Mouse (Mus musculus) embryo, embryonic 11.5 days (tissue): Measurements from ENCODE around the gene Krt18.

ENCODE experiments used
- DNase-seq: peaks from one replicate; pipeline ENCODE4 v3.0.0-alpha.2; 2012; ENCODE audit warnings: low read depth, low spot score

The Krt18 gene

DNA sequence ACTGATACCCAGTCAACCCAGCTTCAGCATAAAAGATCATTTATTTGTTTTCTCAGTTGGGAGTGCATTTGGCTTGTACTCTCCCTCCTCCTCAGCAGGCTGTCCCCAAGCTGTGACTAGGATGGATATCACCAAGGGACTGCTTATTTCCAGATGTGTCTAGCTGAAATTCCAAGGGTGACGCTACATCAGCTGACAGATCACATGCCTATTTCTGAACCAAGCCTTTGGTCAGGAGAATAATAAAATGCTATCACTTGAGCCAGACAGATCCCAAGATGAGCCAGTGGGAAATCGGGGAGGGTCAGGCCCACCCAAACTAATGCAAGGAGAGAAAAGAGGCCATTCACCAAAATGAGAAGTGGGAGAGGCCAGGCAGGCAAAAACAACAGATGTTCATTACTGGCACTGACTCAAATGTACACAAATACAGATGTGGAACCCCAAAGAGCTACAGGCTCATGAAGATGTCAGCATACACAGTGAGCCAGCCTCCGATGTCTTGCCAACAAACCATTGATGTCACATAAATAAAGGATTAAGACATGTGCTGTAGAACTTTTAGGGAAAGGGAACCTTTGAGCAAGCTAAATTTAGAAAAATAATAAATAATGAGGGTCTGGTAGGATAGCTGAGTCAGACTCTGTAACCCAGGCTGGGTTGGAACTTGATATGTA, 17.3 kb upstream of the Krt18 start:
- no peak for DNase-seq

DNA sequence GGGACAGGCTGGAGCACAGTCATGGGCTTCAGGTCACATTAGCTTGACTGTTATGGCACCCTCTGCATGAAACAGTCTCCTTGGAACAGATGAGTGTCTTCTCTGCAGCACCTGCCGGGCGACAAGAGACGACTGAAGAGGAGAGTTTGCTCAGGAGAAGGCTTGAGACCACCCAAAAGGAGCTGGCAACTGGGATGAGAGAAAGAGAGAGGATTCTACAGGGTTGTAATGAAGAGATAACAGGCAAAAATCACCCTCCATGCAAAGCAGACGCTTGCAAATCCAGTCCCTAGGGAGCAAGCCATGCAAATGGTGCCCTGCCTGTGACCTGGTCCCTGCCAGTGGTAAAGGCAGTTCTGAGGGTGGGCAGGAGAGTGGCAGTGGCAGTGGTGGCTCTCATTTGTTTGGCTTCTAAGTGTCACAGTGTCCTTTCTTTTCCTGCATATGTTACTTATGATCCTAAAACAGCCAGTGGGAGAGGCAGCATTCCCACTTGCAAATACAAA, 15.7 kb upstream of the Krt18 start:
- DNase-seq, result no peak

GRCm38 (mm10) chr15:102013651-102014050, 14.3 kb upstream of the Krt18 start:
- DNase-seq, result no peak

GRCm38 (mm10) chr15:102014848-102015247, 13.1 kb upstream of the Krt18 start:
- no peak for DNase-seq

DNA sequence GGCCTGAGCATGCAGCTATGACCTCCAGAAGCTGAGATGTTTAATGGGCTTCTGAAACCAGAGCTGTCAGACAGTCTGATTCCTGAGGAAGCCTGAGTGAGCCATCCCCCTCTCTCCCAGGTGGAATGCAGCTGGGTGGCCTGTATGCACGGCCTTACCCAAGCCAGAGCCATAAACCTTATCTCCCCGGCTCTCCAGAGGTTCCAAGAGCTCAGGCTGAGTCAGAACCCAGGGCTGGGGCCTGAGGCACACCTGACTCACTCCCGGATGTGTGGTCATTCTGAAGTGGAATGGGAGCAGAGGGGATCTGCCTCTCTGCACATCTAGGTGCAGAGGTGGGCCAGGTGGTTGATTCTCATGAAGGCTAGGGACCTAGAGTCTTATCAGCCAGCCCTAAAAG, 11.9 kb upstream of the Krt18 start:
- DNase-seq, result no peak

GRCm38 (mm10) chr15:102016787-102017186, 11.2 kb upstream of the Krt18 start:
- DNase-seq, result no peak

GRCm38 (mm10) chr15:102017918-102018463, 10.0 kb upstream of the Krt18 start:
- DNase-seq, result no peak

DNA sequence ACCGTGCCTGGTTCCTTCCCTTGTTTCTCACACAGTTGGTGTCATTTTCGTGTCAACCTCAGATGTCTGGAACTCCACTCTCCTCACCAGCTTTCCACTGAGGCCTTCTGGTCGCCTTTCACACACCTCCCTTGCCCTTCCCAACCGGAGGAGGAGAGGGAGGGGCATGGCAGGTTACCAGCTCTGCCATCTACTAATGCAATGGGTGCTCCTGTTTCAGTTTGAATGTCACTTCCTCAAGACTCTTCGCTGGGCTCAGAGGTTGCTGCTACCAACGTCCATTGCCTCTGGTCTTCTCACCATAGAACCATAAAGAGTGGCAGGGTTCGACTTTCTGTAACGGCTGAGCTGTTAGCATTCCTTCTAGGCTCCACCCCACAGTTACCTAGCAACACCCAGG, 5.5 kb upstream of the Krt18 start:
- DNase-seq, result no peak

DNA sequence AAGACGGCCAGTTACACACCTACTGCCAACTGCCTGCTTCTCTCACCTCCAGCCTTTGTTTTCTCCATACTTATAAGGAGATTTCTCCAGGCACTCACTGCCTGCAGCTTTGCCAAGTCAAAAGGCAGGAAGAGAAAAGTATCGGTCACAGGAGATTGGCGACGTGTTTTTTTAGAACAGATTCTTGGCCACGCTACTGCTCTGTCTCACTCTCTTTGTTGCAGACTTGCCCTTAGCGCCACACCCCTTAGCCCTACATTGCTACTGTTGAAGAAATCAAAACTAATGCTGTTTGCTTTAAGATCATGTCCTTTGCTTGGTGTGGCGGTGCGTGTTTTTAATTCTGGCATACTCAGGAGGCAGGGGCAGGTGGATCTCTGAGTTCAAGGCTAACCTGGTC, 4.1 kb upstream of the Krt18 start:
- DNase-seq, result no peak

- no peak for DNase-seq
These were observed 2.7 kb upstream of the Krt18 start for GRCm38 (mm10) chr15:102025136-102025872.

GRCm38 (mm10) chr15:102026430-102026829, 1.6 kb upstream of the Krt18 start:
- no peak for DNase-seq

DNA sequence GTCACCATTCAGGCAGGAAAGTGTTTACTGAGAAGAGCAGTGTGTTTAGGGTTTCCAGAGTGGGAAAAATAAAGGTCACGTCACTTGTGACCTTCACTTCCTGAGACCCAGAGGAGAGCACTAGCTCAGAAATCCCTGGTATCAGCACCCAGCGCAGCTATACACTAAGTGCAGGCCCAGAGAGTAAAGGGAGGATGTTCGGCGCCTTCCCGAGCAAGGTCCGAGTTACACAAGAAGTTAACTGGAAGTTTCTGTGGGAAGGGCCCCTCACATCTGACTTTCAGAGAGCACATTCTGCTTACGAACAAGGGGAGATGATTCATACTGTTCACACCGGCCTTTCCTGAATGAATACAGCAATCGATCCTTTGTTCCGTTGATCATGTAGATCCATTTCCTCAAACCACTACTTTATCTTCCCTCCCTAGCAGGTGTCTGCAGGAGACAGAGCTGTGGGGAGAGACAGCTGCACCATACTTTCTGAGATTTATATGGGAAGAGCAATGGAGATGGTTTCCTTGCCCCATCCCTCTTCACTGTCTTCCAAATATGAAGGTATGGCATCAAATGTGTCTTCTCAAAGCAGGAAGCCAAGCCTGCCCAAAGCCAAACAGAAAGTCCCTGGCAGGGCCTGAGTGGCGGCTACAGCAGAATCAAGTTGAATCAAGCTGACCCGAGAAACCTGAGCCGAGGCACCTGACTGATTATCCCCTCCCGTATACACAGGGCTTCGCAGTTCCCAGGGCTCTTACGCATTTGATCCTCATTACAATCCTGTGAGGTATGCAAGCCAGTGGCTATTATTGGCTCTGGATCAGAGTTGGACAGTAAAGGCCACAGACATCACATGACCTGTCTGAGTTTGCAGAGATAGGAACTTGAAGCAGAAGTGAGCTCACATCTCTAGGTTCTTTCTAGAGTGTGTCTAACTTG, 6.4 kb downstream of the Krt18 start:
- no peak for DNase-seq

DNA sequence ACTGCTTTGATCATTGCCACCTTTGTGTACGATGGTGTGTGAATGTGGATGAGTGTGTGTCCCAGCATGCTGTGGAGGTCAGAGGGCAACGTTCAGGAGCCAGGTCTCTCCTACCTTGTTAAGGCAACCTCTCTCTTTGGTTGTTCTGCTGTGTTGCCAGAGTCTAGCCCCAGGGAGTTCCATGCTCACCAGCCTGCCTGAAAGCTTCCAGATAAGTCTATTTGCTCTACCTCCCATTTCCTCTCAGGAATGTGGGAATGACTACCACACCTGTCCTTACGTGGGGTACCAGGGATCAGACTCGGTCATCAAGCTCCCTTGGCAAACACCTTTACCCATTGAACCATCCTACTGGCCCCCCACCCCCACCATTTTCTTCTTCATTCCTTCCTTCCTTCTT, 12.3 kb downstream of the Krt18 start:
- no peak for DNase-seq

GRCm38 (mm10) chr15:102041951-102042350, 14.0 kb downstream of the Krt18 start:
- DNase-seq, result no peak

- DNase-seq, result no peak
These were observed 16.8 kb downstream of the Krt18 start for GRCm38 (mm10) chr15:102044745-102045144.

- DNase-seq, result no peak
These were observed 17.7 kb downstream of the Krt18 start for GRCm38 (mm10) chr15:102045691-102046090.

GRCm38 (mm10) chr15:102048006-102048405, 20.0 kb downstream of the Krt18 start:
- DNase-seq, result no peak

- DNase-seq, result no peak
These were observed 21.9 kb downstream of the Krt18 start for GRCm38 (mm10) chr15:102049871-102050270.

GRCm38 (mm10) chr15:102051920-102052683, 24.1 kb downstream of the Krt18 start:
- DNase-seq, result peak; percentile 53

GRCm38 (mm10) chr15:102056495-102057174, 28.7 kb downstream of the Krt18 start:
- no peak for DNase-seq
